Mouse (Mus musculus) right cerebral cortex, postnatal 10 days (tissue): Measurements from ENCODE around the gene Tpcn2.
A peak's percentile ranks its signal among the peaks of the same experiment; 100 is the strongest.

Source experiments
- DNase-seq, 2 experiments: peaks; one replicate each; pipeline ENCODE4 v3.0.0; 2021; ENCODE audit warnings: low spot score in 2 of 2

Gene Tpcn2

GRCm38 (mm10) chr7:145299562-145300320 lies 15.9 kb upstream of the Tpcn2 start:
- no peak for DNase-seq

- no peak for DNase-seq
Measured at GRCm38 (mm10) chr7:145298666-145299490, 15.1 kb upstream of the Tpcn2 start.

- no peak for DNase-seq
Measured at GRCm38 (mm10) chr7:145293859-145294258, 10.0 kb upstream of the Tpcn2 start.

GRCm38 (mm10) chr7:145292726-145293125 lies 8.9 kb upstream of the Tpcn2 start:
- no peak for DNase-seq

- DNase-seq = no peak
Measured at GRCm38 (mm10) chr7:145291847-145292246, 8.0 kb upstream of the Tpcn2 start.

- peak in 1 of 2 experiments; percentile 54 for DNase-seq
Measured at GRCm38 (mm10) chr7:145289302-145289701, 5.5 kb upstream of the Tpcn2 start.

GRCm38 (mm10) chr7:145287410-145287809 lies 3.6 kb upstream of the Tpcn2 start:
- no peak for DNase-seq

- DNase-seq = no peak
Measured at GRCm38 (mm10) chr7:145285476-145285875, 1.7 kb upstream of the Tpcn2 start.

GRCm38 (mm10) chr7:145284293-145284692 lies 482 bp upstream of the Tpcn2 start:
- no peak for DNase-seq

GRCm38 (mm10) chr7:145283041-145283440 lies 770 bp downstream of the Tpcn2 start:
- no peak for DNase-seq

- DNase-seq = no peak
Measured at GRCm38 (mm10) chr7:145281396-145281795, 2.4 kb downstream of the Tpcn2 start.

GRCm38 (mm10) chr7:145275488-145275887 lies 8.3 kb downstream of the Tpcn2 start:
- DNase-seq = no peak

- no peak for DNase-seq
Measured at GRCm38 (mm10) chr7:145270955-145271354, 12.9 kb downstream of the Tpcn2 start.

- DNase-seq = no peak
Measured at GRCm38 (mm10) chr7:145268890-145269289, 14.9 kb downstream of the Tpcn2 start.

GRCm38 (mm10) chr7:145266011-145266410 lies 17.8 kb downstream of the Tpcn2 start:
- DNase-seq = no peak

- no peak for DNase-seq
Measured at GRCm38 (mm10) chr7:145264202-145264601, 19.6 kb downstream of the Tpcn2 start.

GRCm38 (mm10) chr7:145256092-145256491 lies 27.7 kb downstream of the Tpcn2 start:
- DNase-seq = no peak

GRCm38 (mm10) chr7:145253986-145254630 lies 29.7 kb downstream of the Tpcn2 start:
- no peak for DNase-seq

- peak; percentile 74 to 86 for DNase-seq
Measured at GRCm38 (mm10) chr7:145252715-145253476, 30.9 kb downstream of the Tpcn2 start.

GRCm38 (mm10) chr7:145250225-145250624 lies 33.6 kb downstream of the Tpcn2 start:
- no peak for DNase-seq

GRCm38 (mm10) chr7:145248911-145249310 lies 34.9 kb downstream of the Tpcn2 start:
- DNase-seq = no peak
